Mouse (Mus musculus): Measurements from ENCODE around the gene Pfdn4.

DNA sequence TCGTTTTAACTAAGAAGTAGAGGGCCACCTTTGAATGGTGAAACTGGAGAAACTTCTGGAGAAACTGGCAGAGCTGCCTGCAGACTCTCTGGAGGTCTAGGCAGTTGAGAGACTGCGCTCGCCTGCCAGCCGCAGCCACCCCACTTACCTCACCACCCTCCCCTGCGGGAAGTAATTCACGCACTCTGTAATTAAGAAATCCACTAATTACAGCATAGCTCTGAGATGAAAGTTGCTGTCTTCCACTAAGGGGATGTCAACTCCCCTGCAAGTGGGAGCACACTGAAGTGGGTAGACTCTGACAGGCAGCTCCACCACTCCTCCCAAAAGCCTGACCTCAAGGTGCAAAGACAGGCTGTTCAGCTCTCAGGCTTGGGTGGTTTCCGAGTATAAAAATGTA is 55.9 kb downstream of the Pfdn4 start:
- TF ChIP-seq POLR2A (IDR thresholded peaks at IDR 0.05; ENCODE audit: borderline replicate concordance, low read depth, low read length): no peak
- no peak for TF ChIP-seq CTCF (IDR thresholded peaks at IDR 0.05; ENCODE audit: low read depth, low read length)

Data from bone marrow macrophage, adult 2 months (primary cell).